Mouse (Mus musculus): ENCODE measurements at regions not wholly inside any gene's neighbourhood (a gene's known extent, or its start where the extent isn't known, plus 50 kb on each side); places are given as distances from the start of the nearest gene placed in this dataset.
A peak's percentile ranks its signal among the peaks of the same experiment; 100 is the strongest.
"Not testable (repeated sequence)": the region's sequence is repeated elsewhere in the genome, so short reads cannot be mapped to it uniquely, and the experiment has no call there.

DNA sequence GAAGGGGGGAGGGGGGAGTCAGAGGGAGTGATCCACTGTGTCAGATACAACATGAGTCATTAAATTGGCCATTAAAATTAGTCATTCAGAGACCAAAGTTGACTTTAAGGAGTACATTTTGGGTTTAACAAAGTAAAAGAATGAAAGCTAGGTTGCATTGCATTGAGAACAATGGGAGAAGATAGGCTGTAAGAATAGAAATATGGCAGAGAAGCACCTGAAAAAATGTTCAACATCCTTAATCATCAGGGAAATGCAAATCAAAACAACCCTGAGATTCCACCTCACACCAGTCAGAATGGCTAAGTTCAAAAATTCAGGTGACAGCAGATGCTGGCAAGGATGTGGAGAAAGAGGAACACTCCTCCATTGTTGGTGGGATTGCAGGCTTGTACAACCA lies 202.0 kb upstream of the Zpld1 start:
- not testable (repeated sequence) for H3K9me3 ChIP-seq; H3K4me1 ChIP-seq (replicated peaks); H3K27me3 ChIP-seq; ATAC-seq (ENCODE audit: low read depth); H3K27ac ChIP-seq (replicated peaks); H3K4me2 ChIP-seq; H3K36me3 ChIP-seq; H3K4me3 ChIP-seq; H3K9ac ChIP-seq

DNA sequence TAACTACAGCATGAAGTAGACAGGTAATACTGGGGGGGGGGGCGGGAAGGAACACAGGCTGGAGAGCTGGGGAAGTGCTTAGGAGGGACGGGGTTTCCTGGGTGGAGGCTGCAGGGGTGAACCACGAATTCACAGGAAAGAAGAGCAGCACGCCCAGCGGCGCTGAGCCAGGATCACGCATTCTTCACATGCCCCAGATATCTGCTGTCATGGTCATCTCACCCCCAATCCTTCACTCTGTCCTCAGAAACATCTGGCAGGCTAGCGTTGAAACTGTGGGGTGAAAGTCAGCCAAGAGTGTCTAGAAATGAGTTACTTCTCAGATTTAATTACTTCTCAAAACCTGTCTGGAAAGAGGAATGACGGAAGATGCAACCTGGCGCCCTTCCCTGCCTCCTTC lies 197.3 kb upstream of the Zpld1 start:
- H3K4me2 ChIP-seq: no peak overlapping the region
- no peaks in the 10 kb centered on the region for H3K36me3 ChIP-seq
- H3K4me1 ChIP-seq (replicated peaks): no peaks in the 10 kb centered on the region
- H3K27ac ChIP-seq (replicated peaks): no peak overlapping the region
- 87% methylated on average over 10 of the region's 10 CpGs for WGBS
- no peak for ATAC-seq (ENCODE audit: low read depth)
- H3K27me3 ChIP-seq: no peaks in the 10 kb centered on the region
- no peak overlapping the region for H3K9ac ChIP-seq
- no peaks in the 10 kb centered on the region for H3K9me3 ChIP-seq
- no peak overlapping the region for H3K4me3 ChIP-seq

DNA sequence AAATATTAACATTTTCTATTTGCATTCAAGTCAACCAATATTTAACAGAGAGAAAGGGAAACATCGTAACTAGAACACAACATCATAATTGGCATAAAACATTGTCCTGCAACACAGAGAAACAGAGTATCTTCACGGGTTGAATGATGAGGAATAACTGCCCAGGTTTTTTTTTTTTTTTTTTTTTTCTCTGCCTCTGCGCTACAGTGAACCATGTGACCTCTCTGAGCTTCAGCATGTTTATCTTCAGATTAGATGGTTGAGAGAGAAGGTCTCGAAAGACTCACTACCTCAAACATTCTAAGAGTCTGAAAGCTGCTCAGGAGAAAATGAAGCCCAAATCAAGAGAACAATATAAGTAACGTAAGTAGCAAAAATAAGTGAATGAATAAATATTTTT lies 196.4 kb upstream of the Zpld1 start:
- H3K9ac ChIP-seq: no peak overlapping the region
- H3K27me3 ChIP-seq: no peaks in the 10 kb centered on the region
- no peak overlapping the region for H3K4me3 ChIP-seq
- no peaks in the 10 kb centered on the region for H3K36me3 ChIP-seq
- no peaks in the 10 kb centered on the region for H3K9me3 ChIP-seq
- H3K27ac ChIP-seq (replicated peaks): no peak overlapping the region
- no peaks in the 10 kb centered on the region for H3K4me1 ChIP-seq (replicated peaks)
- H3K4me2 ChIP-seq: no peak overlapping the region
- ATAC-seq (ENCODE audit: low read depth): no peak
- 88% methylated on average over 5 of the region's 5 CpGs for WGBS

DNA sequence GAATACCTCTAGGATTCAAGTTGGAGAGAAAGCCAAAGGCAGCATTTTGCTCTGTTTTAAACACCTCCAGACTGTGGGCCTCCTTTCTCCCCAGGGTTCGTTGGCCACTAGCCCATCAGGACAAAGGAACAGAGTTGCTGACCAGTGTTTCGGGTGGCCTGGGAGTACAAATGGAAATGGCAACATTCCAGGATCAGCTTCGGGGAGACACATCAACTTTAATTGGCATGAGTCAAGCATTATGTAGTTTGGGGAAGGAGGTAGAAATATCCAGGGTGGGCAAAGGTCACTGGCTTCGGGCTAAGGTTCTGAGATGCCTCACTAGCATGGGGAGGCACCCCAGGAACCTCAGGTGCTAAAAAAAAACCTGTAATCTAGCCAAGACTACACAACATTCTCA lies 194.3 kb upstream of the Zpld1 start:
- no peak overlapping the region for H3K4me3 ChIP-seq
- H3K4me2 ChIP-seq: no peak overlapping the region
- no peaks in the 10 kb centered on the region for H3K27me3 ChIP-seq
- 79% methylated on average over 4 of the region's 4 CpGs for WGBS
- H3K27ac ChIP-seq (replicated peaks): no peak overlapping the region
- H3K9ac ChIP-seq: no peak overlapping the region
- ATAC-seq (ENCODE audit: low read depth): no peak
- H3K4me1 ChIP-seq (replicated peaks): no peaks in the 10 kb centered on the region
- no peaks in the 10 kb centered on the region for H3K9me3 ChIP-seq
- no peaks in the 10 kb centered on the region for H3K36me3 ChIP-seq

DNA sequence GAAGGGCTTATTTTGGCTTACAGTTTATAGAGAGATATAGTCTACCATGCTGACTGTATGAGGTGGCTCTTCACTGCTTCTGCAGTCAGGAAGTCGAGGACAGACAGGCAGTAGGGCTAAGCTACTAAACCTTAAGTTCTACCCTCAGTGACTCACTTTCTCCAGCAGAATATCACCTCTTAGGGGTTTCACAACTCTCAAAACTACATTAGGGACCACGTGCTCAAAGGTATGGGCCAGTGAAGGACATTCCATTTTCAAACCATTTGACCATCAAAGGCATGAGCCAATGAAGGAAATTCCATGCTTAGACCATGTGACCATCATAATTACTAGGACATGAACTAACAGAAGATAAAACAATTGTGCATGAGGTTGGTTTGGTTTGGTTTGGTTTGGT lies 186.6 kb upstream of the Zpld1 start:
- Histone ChIP-seq H3K4me3 (no peak overlapping the region), H3K27ac (replicated peaks) (no peak overlapping the region), H3K27me3 (no peaks in the 10 kb centered on the region), H3K4me2 (no peak overlapping the region), H3K36me3 (no peaks in the 10 kb centered on the region), H3K4me1 (replicated peaks) (no peaks in the 10 kb centered on the region), H3K9me3 (no peaks in the 10 kb centered on the region), H3K9ac (no peak overlapping the region)
- ATAC-seq (ENCODE audit: low read depth): no peak
- WGBS: 83% methylated on average over 2 of the region's 2 CpGs

DNA sequence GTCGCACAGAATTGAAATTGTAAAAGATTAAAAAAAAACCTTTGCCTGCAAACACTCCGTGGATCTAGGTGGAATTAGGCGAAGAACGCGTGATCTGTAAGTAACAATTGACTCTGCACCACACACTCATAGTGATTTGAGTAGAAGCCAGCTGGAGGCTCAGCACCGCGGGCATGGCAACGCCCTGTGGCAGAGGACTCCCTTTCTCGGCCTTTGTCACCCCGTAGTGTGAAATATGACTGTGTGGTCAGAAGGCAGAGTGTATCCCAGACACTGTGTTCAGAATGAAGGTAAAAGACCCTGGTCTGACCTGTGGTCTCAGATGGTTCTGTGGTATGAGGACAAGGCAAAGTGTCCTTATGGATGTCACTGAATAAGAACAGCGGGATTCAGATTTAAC lies 183.0 kb upstream of the Zpld1 start:
- Histone ChIP-seq H3K4me1 (replicated peaks) (0 out of 2 replicates have a peak, but pooled peaks cover 3% of the 10 kb centered on the region), H3K9me3 (no peaks in the 10 kb centered on the region), H3K27me3 (no peaks in the 10 kb centered on the region), H3K36me3 (no peaks in the 10 kb centered on the region), H3K27ac (replicated peaks) (no peak overlapping the region), H3K9ac (no peak overlapping the region), H3K4me3 (no peak overlapping the region), H3K4me2 (peak overlapping the region; percentile 24; the same call in 1 of the 2 replicates)
- 44% methylated on average over 11 of the region's 11 CpGs for WGBS
- 0 out of 2 replicates have a peak, but pooled peaks have one; percentile 60 for ATAC-seq (ENCODE audit: low read depth)

DNA sequence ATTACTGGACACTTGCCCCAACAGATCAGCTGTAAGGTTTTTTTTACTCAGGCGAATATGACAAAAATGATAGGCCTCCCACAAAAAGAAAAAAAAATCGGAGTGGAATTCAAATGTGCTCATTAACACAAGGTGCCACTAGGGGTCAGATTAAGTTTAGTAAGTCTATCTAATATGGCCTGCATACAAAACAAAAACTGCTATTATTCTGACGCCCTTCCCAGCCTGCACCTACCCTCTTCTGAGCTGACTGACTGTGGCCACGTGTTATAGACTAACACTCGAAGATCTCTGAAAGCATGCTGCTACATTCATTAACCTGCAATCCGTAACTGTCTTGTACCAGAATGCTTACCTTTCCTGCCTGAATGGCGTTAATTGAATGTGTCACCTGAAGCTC lies 182.5 kb upstream of the Zpld1 start:
- 38% methylated on average over 7 of the region's 7 CpGs for WGBS
- Histone ChIP-seq H3K9me3 (no peaks in the 10 kb centered on the region), H3K4me3 (no peak overlapping the region), H3K27ac (replicated peaks) (no peak overlapping the region), H3K36me3 (no peaks in the 10 kb centered on the region), H3K4me2 (peak overlapping the region; percentile 24; the same call in 1 of the 2 replicates), H3K27me3 (no peaks in the 10 kb centered on the region), H3K4me1 (replicated peaks) (0 out of 2 replicates have a peak, but pooled peaks cover 3% of the 10 kb centered on the region), H3K9ac (no peak overlapping the region)
- peak; percentile 73; the same call in 1 of the 2 replicates for ATAC-seq (ENCODE audit: low read depth)

DNA sequence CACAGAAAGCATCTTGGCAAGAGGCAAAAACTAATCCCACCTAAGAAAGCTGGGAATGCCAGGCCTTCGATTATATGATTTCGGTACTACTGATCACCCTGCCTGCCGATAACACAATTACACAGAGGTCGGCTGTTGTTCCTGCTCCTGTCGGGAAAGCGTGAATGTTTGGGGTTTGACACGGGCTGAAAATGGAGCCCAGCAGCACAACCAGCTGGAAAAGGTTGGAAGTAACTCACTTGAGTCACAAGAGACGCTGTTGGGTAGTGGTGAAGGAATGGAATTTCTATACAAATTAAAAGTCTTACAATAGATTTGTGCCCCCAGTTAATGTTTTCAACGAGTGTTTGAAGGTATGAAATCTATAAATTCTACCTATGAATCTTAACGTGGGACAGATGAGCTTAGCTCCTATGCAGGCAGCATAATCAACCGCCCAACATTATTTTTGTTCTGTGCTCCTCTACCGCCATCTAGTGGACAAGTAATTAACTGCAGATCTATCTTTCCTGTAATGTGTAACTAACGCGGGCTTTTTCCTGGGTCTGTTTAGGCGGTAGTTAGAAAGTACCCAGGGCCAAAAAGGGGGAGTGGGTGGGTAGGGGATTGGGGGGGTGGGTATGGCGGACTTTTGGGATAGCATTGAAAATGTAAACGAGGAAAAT lies 178.9 kb upstream of the Zpld1 start:
- H3K27ac ChIP-seq (replicated peaks): no peak overlapping the region
- WGBS: 29% methylated on average over 17 of the region's 17 CpGs
- peak overlapping the region; percentile 17; the same call in 1 of the 2 replicates for H3K4me2 ChIP-seq

DNA sequence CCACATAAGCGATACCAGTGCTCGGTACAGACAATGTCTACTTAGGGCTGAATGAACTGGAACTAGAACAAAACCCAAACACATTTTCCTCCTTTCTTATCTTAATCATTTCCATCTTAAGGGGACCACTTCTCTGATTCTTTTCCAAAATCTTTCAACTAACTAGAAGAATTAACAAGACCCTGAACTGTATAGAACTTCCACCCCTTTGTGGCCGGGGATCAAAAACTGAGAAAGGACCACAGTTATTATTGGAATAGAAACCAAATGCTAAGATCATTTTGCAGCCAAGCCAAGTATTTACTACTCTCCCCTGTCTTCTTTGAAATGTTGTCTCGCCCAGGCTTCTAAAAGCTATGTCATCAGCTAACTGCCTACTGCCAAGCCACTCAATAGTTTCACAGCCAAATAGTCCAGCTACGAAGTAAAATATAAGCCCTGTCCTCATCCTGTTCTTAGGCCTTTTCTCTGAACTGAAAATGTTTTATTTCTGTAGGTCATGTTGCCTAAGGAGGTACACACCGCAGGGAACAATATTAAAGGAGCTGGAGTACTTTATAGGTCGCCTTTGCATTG lies 177.3 kb upstream of the Zpld1 start:
- no peak overlapping the region for H3K9ac ChIP-seq
- no peaks in the 10 kb centered on the region for H3K27me3 ChIP-seq
- ATAC-seq (ENCODE audit: low read depth): no peak
- no peak overlapping the region for H3K27ac ChIP-seq (replicated peaks)
- WGBS: 79% methylated on average over 7 of the region's 7 CpGs
- H3K4me2 ChIP-seq: no peak overlapping the region
- no peaks in the 10 kb centered on the region for H3K9me3 ChIP-seq
- H3K4me3 ChIP-seq: no peak overlapping the region
- H3K4me1 ChIP-seq (replicated peaks): peaks cover 8% of the 10 kb centered on the region; the same call in 1 of the 2 replicates
- H3K36me3 ChIP-seq: no peaks in the 10 kb centered on the region

More for the DNA sequence above, 178.9 kb upstream of the Zpld1 start:
- ATAC-seq (ENCODE audit: low read depth): 0 out of 2 replicates have a peak, but pooled peaks have one; percentile 28
- H3K9me3 ChIP-seq: no peaks in the 10 kb centered on the region
- no peak overlapping the region for H3K9ac ChIP-seq
- H3K27me3 ChIP-seq: no peaks in the 10 kb centered on the region
- H3K36me3 ChIP-seq: no peaks in the 10 kb centered on the region
- H3K4me3 ChIP-seq: no peak overlapping the region
- 0 out of 2 replicates have a peak, but pooled peaks cover 3% of the 10 kb centered on the region for H3K4me1 ChIP-seq (replicated peaks)

DNA sequence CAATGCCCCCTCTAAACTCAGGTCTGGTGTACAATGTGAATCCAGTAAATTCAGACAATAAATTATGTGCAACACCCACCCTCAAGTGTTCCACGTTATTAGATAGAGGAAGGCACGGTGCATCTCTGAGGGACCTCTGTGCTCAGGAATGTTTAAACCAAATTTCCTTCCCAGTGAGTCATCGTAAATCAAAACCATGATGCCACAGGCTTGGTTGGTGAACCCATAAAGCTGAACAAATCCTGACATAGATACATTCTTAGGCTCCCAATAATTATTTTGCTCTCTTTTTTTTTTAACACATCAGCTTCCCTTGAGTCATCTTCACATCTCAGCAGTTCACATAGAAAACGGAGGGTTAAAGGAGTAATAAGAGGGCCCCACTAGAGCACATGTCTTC lies 173.6 kb upstream of the Zpld1 start:
- ATAC-seq (ENCODE audit: low read depth): no peak
- H3K4me2 ChIP-seq: no peak overlapping the region
- no peak overlapping the region for H3K27ac ChIP-seq (replicated peaks)
- WGBS: 49% methylated on average over 4 of the region's 4 CpGs
- H3K27me3 ChIP-seq: no peaks in the 10 kb centered on the region
- no peaks in the 10 kb centered on the region for H3K9me3 ChIP-seq
- no peak overlapping the region for H3K4me3 ChIP-seq
- no peaks in the 10 kb centered on the region for H3K36me3 ChIP-seq
- no peak overlapping the region for H3K9ac ChIP-seq
- peaks cover 6% of the 10 kb centered on the region; the same call in 1 of the 2 replicates for H3K4me1 ChIP-seq (replicated peaks)

DNA sequence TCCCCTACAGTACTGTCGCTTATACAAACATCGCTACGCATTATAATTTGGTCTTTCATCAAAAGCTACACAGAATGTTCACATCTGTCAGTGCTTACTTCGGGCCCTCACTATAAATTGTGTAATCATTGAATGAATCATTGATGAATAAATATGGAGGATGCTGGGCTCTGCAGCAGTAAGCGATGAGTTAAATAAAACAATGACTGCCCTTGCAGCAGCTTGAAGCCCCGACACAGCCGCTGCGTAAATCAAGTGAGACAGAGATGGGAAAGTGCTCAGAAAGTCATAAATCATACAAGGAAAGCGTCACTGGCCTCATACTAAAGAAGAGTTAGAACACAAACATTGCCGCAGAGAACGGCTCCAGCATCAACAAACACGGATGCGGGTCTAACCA lies 172.9 kb upstream of the Zpld1 start:
- H3K36me3 ChIP-seq: no peaks in the 10 kb centered on the region
- H3K4me2 ChIP-seq: peak overlapping the region; percentile 8
- no peaks in the 10 kb centered on the region for H3K27me3 ChIP-seq
- H3K4me1 ChIP-seq (replicated peaks): peaks cover 6% of the 10 kb centered on the region; the same call in 1 of the 2 replicates
- no peak overlapping the region for H3K27ac ChIP-seq (replicated peaks)
- H3K9me3 ChIP-seq: no peaks in the 10 kb centered on the region
- ATAC-seq (ENCODE audit: low read depth): peak; percentile 20; the same call in 1 of the 2 replicates
- WGBS: 36% methylated on average over 13 of the region's 13 CpGs
- H3K4me3 ChIP-seq: no peak overlapping the region
- no peak overlapping the region for H3K9ac ChIP-seq

DNA sequence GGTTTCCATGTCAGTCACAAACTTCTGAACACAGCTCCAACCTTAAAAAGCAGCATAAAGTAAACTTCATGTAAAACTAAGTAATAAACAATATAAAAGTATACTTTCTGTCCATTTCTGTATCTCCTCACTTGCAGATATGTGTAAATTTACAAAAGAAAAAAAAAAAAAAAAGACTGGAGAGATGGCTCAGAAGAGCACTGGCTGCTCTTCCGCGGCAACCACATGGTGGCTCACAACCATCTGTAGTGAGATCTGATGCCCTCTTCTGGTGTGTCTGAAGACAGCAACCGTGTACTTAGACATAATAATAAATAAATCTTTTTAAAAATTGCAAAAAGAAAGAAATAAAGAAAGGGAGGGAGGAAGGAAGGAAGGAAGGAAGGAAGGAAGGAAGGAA lies 171.9 kb upstream of the Zpld1 start:
- Histone ChIP-seq H3K27ac (replicated peaks) (no peak overlapping the region), H3K9me3 (no peaks in the 10 kb centered on the region), H3K27me3 (no peaks in the 10 kb centered on the region), H3K4me2 (no peak overlapping the region), H3K9ac (no peak overlapping the region), H3K36me3 (no peaks in the 10 kb centered on the region), H3K4me1 (replicated peaks) (peaks cover 6% of the 10 kb centered on the region; the same call in 1 of the 2 replicates), H3K4me3 (no peak overlapping the region)
- no peak for ATAC-seq (ENCODE audit: low read depth)
- 62% methylated on average over 3 of the region's 3 CpGs for WGBS

Data from neural tube, embryonic 13.5 days (tissue).